Mouse (Mus musculus) olfactory bulb, adult 2 months (tissue): ENCODE measurements around the gene Metrn. TPM values are rescaled to one million over a fixed set of nuclear protein-coding genes. Genes with fewer than 3 reads are reported as not detected.

ENCODE experiments used
- H3K27ac ChIP-seq: fragments of 200-500 bp; 2 replicates; pipeline ENCODE4 v1.5.1; 2012; ENCODE audit warnings: low read depth, low read length; ENCODE audit not compliant: insufficient read depth
- H3K4me1 ChIP-seq: fragments of 200-500 bp; 2 replicates; pipeline ENCODE4 v1.6.1; 2012; ENCODE audit warnings: low read length; ENCODE audit not compliant: control insufficient read depth, insufficient read depth
- H3K4me3 ChIP-seq: fragments of 200-500 bp; 2 replicates; pipeline ENCODE4 v1.5.1; 2012; ENCODE audit warnings: mild to moderate bottlenecking, low read depth, low read length, moderate library complexity; ENCODE audit not compliant: insufficient read depth
- CTCF ChIP-seq: fragments of 200-500 bp; IDR thresholded peaks from 2 replicates; pipeline ENCODE4 v1.5.1; 2012; ENCODE audit warnings: low read depth, mild to moderate bottlenecking, low read length, moderate library complexity; ENCODE audit not compliant: insufficient read depth
- POLR2A ChIP-seq: fragments of 200-500 bp; IDR thresholded peaks from 2 replicates; pipeline ENCODE4 v1.6.1; 2012; ENCODE audit warnings: mild to moderate bottlenecking, low read depth, low read length, moderate library complexity; ENCODE audit not compliant: insufficient read depth
- WGBS: fragments of 180-500 bp; shearing (Covaris S2); methylation state at CpG from one replicate; pipeline ENCODE4 v1.1.7; 2018; 5-methylcytosine and 5-hydroxymethylcytosine counted together
- polyA plus RNA-seq: library from polyadenylated mRNA; stranded (reverse); fragments of >200 nt; gene quantifications from 2 replicates; pipeline ENCODE4 v1.2.4, GENCODE M21; 2012; ENCODE audit warnings: low replicate concordance; ENCODE audit not compliant: missing spikeins, insufficient read depth, insufficient read length

Gene Metrn
- polyA plus RNA-seq, 1 experiment, result not detected

GRCm38 (mm10) chr17:25748238-25748637 is 48.7 kb downstream of the Metrn start:
- Histone ChIP-seq H3K27ac (no peak overlapping the region), H3K4me1 (peaks cover 6% of the 10 kb centered on the region), H3K4me3 (no peak overlapping the region)
- TF ChIP-seq CTCF (no peak), POLR2A (no peak)
- WGBS, result 93% methylated on average over 4 of the region's 4 CpGs

GRCm38 (mm10) chr17:25744311-25744710 is 52.6 kb downstream of the Metrn start:
- Histone ChIP-seq H3K4me1 (no peaks in the 10 kb centered on the region), H3K4me3 (no peak overlapping the region), H3K27ac (no peak overlapping the region)
- WGBS, result 83% methylated on average over 10 of the region's 10 CpGs
- TF ChIP-seq CTCF (no peak), POLR2A (no peak)

- no peak for TF ChIP-seq CTCF
- no peak for TF ChIP-seq POLR2A
- Histone ChIP-seq H3K27ac (no peak overlapping the region), H3K4me1 (no peaks in the 10 kb centered on the region), H3K4me3 (no peak overlapping the region)
- WGBS, result 91% methylated on average over 9 of the region's 9 CpGs
Observed at GRCm38 (mm10) chr17:25743831-25744230, 53.1 kb downstream of the Metrn start.

Other genes with a start within 250 kb of the Metrn start
- not detected in 2 replicates for gene Sox8, start 226.4 kb downstream of the Metrn start, polyA plus RNA-seq
- not detected in 2 replicates for gene Lmf1, start 218.1 kb downstream of the Metrn start, polyA plus RNA-seq
- gene Gng13, start 80.0 kb downstream of the Metrn start, polyA plus RNA-seq, result not detected in 2 replicates
- gene Chtf18, start 69.7 kb downstream of the Metrn start, polyA plus RNA-seq, result not detected in 2 replicates
- not detected in 2 replicates for gene Rpusd1, start 69.5 kb downstream of the Metrn start, polyA plus RNA-seq
- gene Mslnl, start 61.1 kb downstream of the Metrn start, polyA plus RNA-seq, result not detected in 2 replicates
- not detected in 2 replicates for gene Msln, start 42.8 kb downstream of the Metrn start, polyA plus RNA-seq
- gene Narfl, start 23.4 kb downstream of the Metrn start, polyA plus RNA-seq, result not detected in 2 replicates
- not detected in 2 replicates for gene Haghl, start 11.5 kb downstream of the Metrn start, polyA plus RNA-seq
- gene Ccdc78, start 10.6 kb downstream of the Metrn start, polyA plus RNA-seq, result not detected in 2 replicates
- not detected in 2 replicates for gene Fam173a, start 4.2 kb downstream of the Metrn start, polyA plus RNA-seq
- gene AC134908.4, start 1.5 kb downstream of the Metrn start, polyA plus RNA-seq, result not detected in 2 replicates
- not detected in 2 replicates for gene Fbxl16, start 11.9 kb upstream of the Metrn start, polyA plus RNA-seq
- gene Wdr24, start 26.5 kb upstream of the Metrn start, polyA plus RNA-seq, result not detected in 2 replicates
- not detected in 2 replicates for gene Jmjd8, start 31.7 kb upstream of the Metrn start, polyA plus RNA-seq
- not detected in 2 replicates for gene Stub1, start 36.3 kb upstream of the Metrn start, polyA plus RNA-seq
- not detected in 2 replicates for gene Rhbdl1, start 40.2 kb upstream of the Metrn start, polyA plus RNA-seq
- gene Gm20683, start 44.6 kb upstream of the Metrn start, polyA plus RNA-seq, result not detected in 2 replicates
- not detected in 2 replicates for gene Rhot2, start 47.7 kb upstream of the Metrn start, polyA plus RNA-seq
- not detected in 2 replicates for gene Wdr90, start 64.4 kb upstream of the Metrn start, polyA plus RNA-seq
- not detected in 2 replicates for gene Mcrip2, start 71.6 kb upstream of the Metrn start, polyA plus RNA-seq
- gene Mettl26, start 77.9 kb upstream of the Metrn start, polyA plus RNA-seq, result not detected in 2 replicates
- not detected in 2 replicates for gene Wfikkn1, start 83.7 kb upstream of the Metrn start, polyA plus RNA-seq
- not detected in 2 replicates for gene Rab40c, start 122.6 kb upstream of the Metrn start, polyA plus RNA-seq
- not detected in 2 replicates for gene Pigq, start 147.8 kb upstream of the Metrn start, polyA plus RNA-seq
- not detected in 2 replicates for gene Nhlrc4, start 147.8 kb upstream of the Metrn start, polyA plus RNA-seq
- gene A930017K11Rik, start 155.4 kb upstream of the Metrn start, polyA plus RNA-seq, result not detected in 2 replicates
- gene Capn15, start 188.7 kb upstream of the Metrn start, polyA plus RNA-seq, result not detected in 2 replicates